Mouse (Mus musculus) ES-Bruce4 (cell line): ENCODE results near the gene Insc.

Source experiments
- CTCF ChIP-seq: IDR thresholded peaks from one replicate; pipeline ENCODE4 v1.8.1; 2011; ENCODE audit warnings: low read depth, low read length
- POLR2A ChIP-seq: IDR thresholded peaks from one replicate; pipeline ENCODE4 v1.8.1; 2011; ENCODE audit warnings: low read length; ENCODE audit not compliant: insufficient read depth

DNA sequence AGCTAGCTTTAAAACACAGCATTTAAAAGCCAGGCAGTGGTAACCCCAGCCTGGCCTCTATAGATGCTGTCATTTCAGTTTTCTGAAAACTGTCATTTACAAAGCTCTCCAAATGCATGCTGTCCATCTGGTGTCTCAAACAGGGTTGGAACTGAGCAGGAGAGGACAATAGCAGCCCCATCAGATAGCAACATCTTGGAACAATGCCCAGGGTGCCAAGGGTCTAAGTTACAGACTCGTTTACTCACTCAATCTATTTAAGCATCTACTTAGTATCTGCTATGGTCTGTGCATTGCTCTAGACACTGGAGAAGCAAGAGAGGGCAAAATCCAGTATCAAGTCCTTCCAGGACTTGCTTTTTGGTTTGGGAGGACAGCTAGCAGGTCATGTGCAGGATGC lies 10.7 kb downstream of the Insc start:
- no peak for TF ChIP-seq POLR2A
- no peak for TF ChIP-seq CTCF
